Comparison of ENCODE assay signal across 8 mouse cellular contexts in the genomic region with DNA sequence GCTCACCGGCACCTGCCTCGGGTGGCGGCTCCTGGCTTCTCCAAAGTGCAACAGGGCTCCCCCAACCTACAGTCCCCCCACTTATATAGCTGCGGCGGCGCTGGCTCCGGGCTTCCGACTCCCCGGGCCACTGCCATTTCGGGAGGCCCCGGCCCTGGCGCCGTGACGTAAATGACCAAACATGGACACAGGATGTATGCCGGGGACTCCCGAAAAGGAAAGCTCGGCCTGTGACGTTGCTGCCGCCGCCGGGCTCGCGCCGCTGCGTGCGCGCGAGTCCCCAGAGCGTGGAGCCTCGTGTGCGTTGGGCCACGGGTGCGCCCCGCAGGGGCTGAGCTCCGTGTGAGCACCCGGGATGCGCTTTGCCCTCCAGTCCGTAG. TPM values are rescaled to one million over a fixed set of nuclear protein-coding genes. Genes with fewer than 3 reads are reported as not detected.
A peak's percentile ranks its signal among the peaks of the same experiment; 100 is the strongest.
DNase-seq lines count a peak whose midpoint lies in the region; ATAC-seq and TF ChIP-seq lines count a peak whose summit lies in the region.

Egr4 (minus strand) TSS at position 59 of the 380 bp plus-strand sequence.

- peak; percentile 52; the same call in 1 of the 2 replicates for TF ChIP-seq POLR2A in cortical plate, adult 2 months (IDR thresholded peaks at IDR 0.05; ENCODE audit: extremely low read depth, insufficient read depth, low read length)

- 0 out of 2 replicates have a peak, but pooled peaks have one; percentile 42 for ATAC-seq in heart, postnatal 0 days (ENCODE audit: insufficient read depth, low read depth)
- ATAC-seq in megakaryocyte progenitor cell, adult 5-6 weeks (replicated peaks; ENCODE audit: poor library complexity): peak; percentile 62
- no peak for ATAC-seq in megakaryocyte-erythroid progenitor cell, adult 5-6 weeks (replicated peaks; ENCODE audit: low FRiP score, low TSS enrichment, poor library complexity, severe bottlenecking)

- H3K4me2 ChIP-seq in heart, postnatal 0 days (ENCODE audit: low read depth, low read length): peak within 1 kb of the TSS; percentile 70

- H3K36me3 ChIP-seq in heart, postnatal 0 days (replicated peaks; ENCODE audit: control insufficient read depth, insufficient read depth, low read length): no peaks in the 10 kb centered on the region

- no peak for TF ChIP-seq EP300 in heart, postnatal 0 days (IDR thresholded peaks at IDR 0.05; ENCODE audit: low read depth)

- DNase-seq in CD4-positive, CD25-positive, alpha-beta regulatory T cell, adult 2 months (ENCODE audit: low read depth, low spot score): peak; percentile 77
- DNase-seq in NIH3T3 (ENCODE audit: low read depth): peak; percentile 67
- DNase-seq in heart, postnatal 0 days (ENCODE audit: low spot score): no peak
- DNase-seq in left cerebral cortex, adult 18-20 months (ENCODE audit: low spot score in 2 of 2): peak; percentile 93 to 94
- peak; percentile 76 for DNase-seq in right cerebral cortex, postnatal 4 days

- peaks cover 2% of the 10 kb centered on the region; the same call in 1 of the 2 replicates for H3K4me1 ChIP-seq in cortical plate, adult 2 months (ENCODE audit: control insufficient read depth, insufficient read depth, low read length)
- peaks cover 8% of the 10 kb centered on the region for H3K4me1 ChIP-seq in heart, postnatal 0 days (ENCODE audit: control insufficient read depth, insufficient read depth)

- no peak for TF ChIP-seq CTCF in cortical plate, adult 2 months (IDR thresholded peaks at IDR 0.05; ENCODE audit: extremely low read depth, insufficient read depth, low read length)
- no peak for TF ChIP-seq CTCF in heart, postnatal 0 days (IDR thresholded peaks at IDR 0.05; ENCODE audit: low read depth)

- peak within 1 kb of the TSS; percentile 92 for H3K4me3 ChIP-seq in cortical plate, adult 2 months (ENCODE audit: insufficient read depth, low read length)
- H3K4me3 ChIP-seq in heart, postnatal 0 days (ENCODE audit: low read depth, low read length): peak within 1 kb of the TSS; percentile 48

- H3K9me3 ChIP-seq in heart, postnatal 0 days (replicated peaks; ENCODE audit: control insufficient read depth, low read length): no peaks in the 10 kb centered on the region

- H3K9ac ChIP-seq in heart, postnatal 0 days (replicated peaks; ENCODE audit: low read depth, low read length): no peak within 1 kb of the TSS

- peaks cover 82% of the 10 kb centered on the region for H3K27me3 ChIP-seq in heart, postnatal 0 days (ENCODE audit: control insufficient read depth, insufficient read depth, low read length)

- WGBS in heart, postnatal 0 days: under 1% methylated on average over 37 of the region's 38 CpGs

- H3K27ac ChIP-seq in cortical plate, adult 2 months (ENCODE audit: insufficient read depth, low read length): peak within 1 kb of the TSS; percentile 87
- H3K27ac ChIP-seq in heart, postnatal 0 days (ENCODE audit: low read depth): no peak within 1 kb of the TSS

RNA-seq across cellular contexts. Expression of gene Egr4, which starts in this region (rescaled TPM):
- 30.9 and 47.9 TPM in 2 replicates for polyA plus RNA-seq in cortical plate, adult 2 months (2012; rRNA removed)
- not detected in 2 replicates for total RNA-seq in heart, postnatal 0 days (2014; rRNA removed; ENCODE audit: low replicate concordance)
- not detected in 2 replicates for polyA plus RNA-seq in heart, postnatal 0 days (2015; fragmentation: Nextera tagmentation; extraction: Ambion mirVana)
- total RNA-seq in left cerebral cortex, adult 18-20 months (2021): 10 to 100 TPM; 52.1 to 74.8 TPM
- total RNA-seq in megakaryocyte progenitor cell, adult 5-6 weeks (2015): not detected in 2 replicates
- not detected in 2 replicates for total RNA-seq in megakaryocyte progenitor cell, adult 5-6 weeks (2017)
- total RNA-seq in megakaryocyte-erythroid progenitor cell, adult 5-6 weeks (2014; fragmentation: Nextera tagmentation): not detected in 2 replicates
- 0.05 TPM in 1 of 2 replicates, not detected in the other for total RNA-seq in megakaryocyte-erythroid progenitor cell, adult 5-6 weeks (2017)

Comparison
In these comparisons a context has a peak if more than half of its experiments do, and no peak if none do; other contexts are left out.
1. RNA of gene Egr4 (total RNA-seq): 52.1 to 74.8 TPM in left cerebral cortex, adult 18-20 months; 0.05 TPM in megakaryocyte-erythroid progenitor cell, adult 5-6 weeks, not detected in heart, postnatal 0 days and not detected in megakaryocyte progenitor cell, adult 5-6 weeks; every median in the first group is over 10 times any median in the second.
2. RNA of gene Egr4 (polyA plus RNA-seq): 30.9 to 47.9 TPM in cortical plate, adult 2 months; not detected in heart, postnatal 0 days; every median in the first group is over 10 times any median in the second.
3. Peak in ATAC-seq, H3K4me3 ChIP-seq and H3K4me2 ChIP-seq in heart, postnatal 0 days; RNA of the gene not detected or under 1 TPM.
4. Peak in ATAC-seq in megakaryocyte progenitor cell, adult 5-6 weeks; RNA of the gene not detected or under 1 TPM.